Mouse (Mus musculus) kidney, adult 2 months (tissue): ENCODE data around the gene Kif1b.

Source experiments
- CTCF ChIP-seq: fragments of 200-500 bp; conservative IDR thresholded peaks from 2 replicates; pipeline ENCODE4 v1.5.1; 2011; ENCODE audit warnings: low read depth, mild to moderate bottlenecking, control low read depth, low read length, moderate library complexity, mixed read lengths; ENCODE audit not compliant: insufficient read depth, insufficient read length
- POLR2A ChIP-seq: fragments of 200-500 bp; IDR thresholded peaks from one replicate; pipeline ENCODE4 v1.6.1; 2011; ENCODE audit warnings: low read depth, low read length, control low read depth

DNA sequence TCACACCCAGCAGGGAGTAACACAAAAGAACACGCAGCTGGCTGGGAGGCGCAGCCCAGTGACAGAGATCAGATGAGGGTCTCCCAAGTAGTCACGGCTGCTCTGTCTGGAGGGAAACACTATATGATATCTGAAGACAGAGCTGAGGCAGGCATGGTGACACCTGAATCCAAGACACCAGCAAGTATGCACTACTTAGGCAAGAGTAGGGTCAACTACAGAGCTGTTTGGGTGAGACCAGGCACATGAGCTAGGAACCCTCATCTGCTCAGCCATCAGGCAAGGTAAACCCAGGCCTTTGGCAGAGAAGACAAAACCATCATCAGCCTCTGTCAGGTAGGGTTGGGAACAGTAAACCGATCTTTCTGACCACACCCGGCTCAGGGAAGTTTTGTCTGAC lies 174.1 kb downstream of the Kif1b start:
- TF ChIP-seq CTCF, result no peak
- no peak for TF ChIP-seq POLR2A
